Mouse (Mus musculus): ENCODE results near the gene Plch1. TPM values are rescaled to one million over a fixed set of nuclear protein-coding genes. Genes with fewer than 3 reads are reported as not detected.

The Plch1 gene
- polyA plus RNA-seq, 1 experiment from 2014 or later: 0.68 TPM

GRCm38 (mm10) chr3:63852828-63853227, 46.4 kb downstream of the Plch1 start:
- H3K27me3 ChIP-seq (replicated peaks): no peaks in the 10 kb centered on the region
- no peaks in the 10 kb centered on the region for H3K9me3 ChIP-seq (replicated peaks)
- no peak overlapping the region for H3K27ac ChIP-seq (ENCODE audit: poor library complexity, severe bottlenecking)
- H3K4me3 ChIP-seq: no peak overlapping the region
- H3K4me1 ChIP-seq (replicated peaks): no peaks in the 10 kb centered on the region
- no peak overlapping the region for H3K4me2 ChIP-seq
- 70% methylated on average over 5 of the region's 5 CpGs for WGBS
- ATAC-seq (ENCODE audit: insufficient number of reproducible peaks, low FRiP score): no peak
- H3K36me3 ChIP-seq: no peaks in the 10 kb centered on the region
- no peak overlapping the region for H3K9ac ChIP-seq

DNA sequence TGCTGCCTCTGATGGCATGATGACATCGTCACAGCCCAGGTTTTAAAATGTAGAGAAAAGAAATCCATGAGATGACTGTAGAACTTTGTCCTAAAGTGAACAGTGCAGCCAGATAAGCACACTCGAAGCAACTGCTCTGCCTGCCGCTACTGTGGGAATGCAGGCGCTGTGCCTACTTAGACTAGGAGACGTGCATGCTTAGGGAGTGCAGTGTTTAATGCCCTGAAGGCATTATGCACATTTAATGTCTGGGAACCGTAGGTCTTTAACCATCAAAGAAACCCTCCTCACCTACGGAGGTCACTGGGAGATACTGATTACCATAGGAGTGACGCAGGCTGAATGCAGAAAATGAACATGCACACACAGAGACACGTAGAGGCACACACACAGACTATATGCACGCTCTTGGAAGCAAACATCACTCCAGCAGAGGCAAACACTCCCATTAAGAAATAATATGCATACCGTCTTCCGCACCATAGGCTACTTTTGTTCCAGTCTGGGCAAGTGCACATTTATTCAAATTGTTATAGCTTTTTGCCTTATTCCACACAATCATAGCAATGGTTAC, 48.1 kb downstream of the Plch1 start:
- H3K9me3 ChIP-seq (replicated peaks): no peaks in the 10 kb centered on the region
- 62% methylated on average over 12 of the region's 12 CpGs for whole genome bisulfite sequencing
- H3K4me3 ChIP-seq: no peak overlapping the region
- H3K27ac ChIP-seq (ENCODE audit: poor library complexity, severe bottlenecking): no peak overlapping the region
- no peaks in the 10 kb centered on the region for H3K4me1 ChIP-seq (replicated peaks)
- no peak overlapping the region; the same call in 1 of the 2 replicates for H3K9ac ChIP-seq
- no peaks in the 10 kb centered on the region for H3K36me3 ChIP-seq
- H3K27me3 ChIP-seq (replicated peaks): no peaks in the 10 kb centered on the region
- ATAC-seq (ENCODE audit: insufficient number of reproducible peaks, low FRiP score): no peak
- no peak overlapping the region for H3K4me2 ChIP-seq

DNA sequence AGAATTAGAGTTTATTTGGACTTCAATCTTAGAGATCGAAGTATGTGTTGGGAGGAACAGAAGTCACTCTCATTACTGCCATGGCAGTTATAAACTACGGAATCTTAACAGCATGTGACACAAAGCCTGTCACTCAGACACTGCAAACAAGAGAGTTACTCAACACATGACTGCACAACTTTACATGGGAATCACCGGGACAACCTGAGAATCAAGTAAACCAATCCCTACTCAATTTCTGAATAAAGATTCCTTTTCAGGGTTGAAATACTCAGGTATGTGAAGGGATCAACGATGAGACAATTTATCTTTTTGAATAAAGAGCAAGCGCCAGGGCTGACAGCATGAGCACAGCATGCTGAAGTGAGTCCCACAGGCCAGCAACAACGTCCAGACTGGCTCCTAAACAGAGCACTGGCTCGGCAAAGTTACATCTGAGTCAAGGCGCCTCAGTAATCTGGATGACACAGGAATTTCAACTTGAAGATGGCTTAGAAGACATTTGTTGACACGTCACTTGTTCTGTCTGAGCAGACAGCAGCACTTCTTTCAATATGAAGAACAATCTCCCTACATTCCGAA, 49.4 kb downstream of the Plch1 start:
- H3K9me3 ChIP-seq (replicated peaks): no peaks in the 10 kb centered on the region
- ATAC-seq (ENCODE audit: insufficient number of reproducible peaks, low FRiP score): no peak
- no peak overlapping the region for H3K4me3 ChIP-seq
- no peaks in the 10 kb centered on the region for H3K27me3 ChIP-seq (replicated peaks)
- H3K4me1 ChIP-seq (replicated peaks): no peaks in the 10 kb centered on the region
- H3K36me3 ChIP-seq: no peaks in the 10 kb centered on the region
- no peak overlapping the region for H3K9ac ChIP-seq
- WGBS: 57% methylated on average over 10 of the region's 10 CpGs
- no peak overlapping the region for H3K27ac ChIP-seq (ENCODE audit: poor library complexity, severe bottlenecking)
- peak overlapping the region; percentile 21; the same call in 1 of the 2 replicates for H3K4me2 ChIP-seq

DNA sequence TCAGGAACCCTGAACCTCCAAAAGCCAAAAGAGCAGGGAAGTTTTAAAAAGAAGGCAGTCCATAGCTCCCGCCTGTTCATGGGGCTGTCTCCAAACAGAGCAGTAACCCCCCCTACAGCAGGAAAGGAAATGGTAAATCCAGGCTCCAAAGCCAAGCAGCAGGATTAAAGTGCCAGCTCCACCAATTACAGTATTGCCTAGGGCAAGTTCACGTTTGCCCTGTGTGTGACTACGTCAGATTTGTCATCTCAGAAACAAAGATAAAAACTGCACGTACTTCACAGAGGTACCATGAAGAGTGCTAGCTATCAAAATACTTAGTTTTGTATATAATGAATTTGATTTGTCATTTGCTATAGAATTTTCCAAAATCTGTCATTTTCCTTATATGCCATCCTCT, 55.1 kb downstream of the Plch1 start:
- H3K4me2 ChIP-seq: no peak overlapping the region
- no peak overlapping the region for H3K9ac ChIP-seq
- 59% methylated on average over 4 of the region's 4 CpGs for WGBS
- no peaks in the 10 kb centered on the region for H3K36me3 ChIP-seq
- no peaks in the 10 kb centered on the region for H3K4me1 ChIP-seq (replicated peaks)
- ATAC-seq (ENCODE audit: insufficient number of reproducible peaks, low FRiP score): no peak
- no peak overlapping the region for H3K27ac ChIP-seq (ENCODE audit: poor library complexity, severe bottlenecking)
- H3K4me3 ChIP-seq: no peak overlapping the region
- no peaks in the 10 kb centered on the region for H3K9me3 ChIP-seq (replicated peaks)
- no peaks in the 10 kb centered on the region for H3K27me3 ChIP-seq (replicated peaks)

- WGBS: 60% methylated on average over 4 of the region's 4 CpGs
Observed at GRCm38 (mm10) chr3:63842436-63842835, 56.8 kb downstream of the Plch1 start.

GRCm38 (mm10) chr3:63837750-63838149, 61.5 kb downstream of the Plch1 start:
- H3K27me3 ChIP-seq (replicated peaks): no peaks in the 10 kb centered on the region
- H3K9me3 ChIP-seq (replicated peaks): no peaks in the 10 kb centered on the region
- no peaks in the 10 kb centered on the region for H3K36me3 ChIP-seq
- H3K9ac ChIP-seq: no peak overlapping the region
- no peak overlapping the region for H3K4me3 ChIP-seq
- no peaks in the 10 kb centered on the region for H3K4me1 ChIP-seq (replicated peaks)
- no peak overlapping the region for H3K4me2 ChIP-seq
- no peak for ATAC-seq (ENCODE audit: insufficient number of reproducible peaks, low FRiP score)
- no peak overlapping the region for H3K27ac ChIP-seq (ENCODE audit: poor library complexity, severe bottlenecking)

More at GRCm38 (mm10) chr3:63842436-63842835, 56.8 kb downstream of the Plch1 start:
- Histone ChIP-seq H3K9me3 (replicated peaks) (no peaks in the 10 kb centered on the region), H3K36me3 (no peaks in the 10 kb centered on the region), H3K9ac (no peak overlapping the region), H3K27me3 (replicated peaks) (no peaks in the 10 kb centered on the region), H3K27ac (ENCODE audit: poor library complexity, severe bottlenecking) (no peak overlapping the region), H3K4me3 (no peak overlapping the region), H3K4me1 (replicated peaks) (no peaks in the 10 kb centered on the region), H3K4me2 (no peak overlapping the region)
- no peak for ATAC-seq (ENCODE audit: insufficient number of reproducible peaks, low FRiP score)

GRCm38 (mm10) chr3:63836937-63837632, 62.2 kb downstream of the Plch1 start:
- H3K9ac ChIP-seq: no peak overlapping the region
- ATAC-seq (ENCODE audit: insufficient number of reproducible peaks, low FRiP score): no peak
- WGBS: 87% methylated on average over 8 of the region's 8 CpGs
- H3K27ac ChIP-seq (ENCODE audit: poor library complexity, severe bottlenecking): no peak overlapping the region
- H3K4me1 ChIP-seq (replicated peaks): no peaks in the 10 kb centered on the region
- no peak overlapping the region for H3K4me2 ChIP-seq
- no peaks in the 10 kb centered on the region for H3K27me3 ChIP-seq (replicated peaks)
- H3K9me3 ChIP-seq (replicated peaks): no peaks in the 10 kb centered on the region
- H3K4me3 ChIP-seq: no peak overlapping the region
- no peaks in the 10 kb centered on the region for H3K36me3 ChIP-seq

- no peak overlapping the region for H3K4me2 ChIP-seq
Observed at GRCm38 (mm10) chr3:63835816-63836215, 63.5 kb downstream of the Plch1 start.

GRCm38 (mm10) chr3:63823874-63824400, 75.3 kb downstream of the Plch1 start:
- no peak overlapping the region for H3K27ac ChIP-seq (ENCODE audit: poor library complexity, severe bottlenecking)
- H3K4me2 ChIP-seq: no peak overlapping the region
- WGBS: 10% methylated on average over 1 of the region's 1 CpGs
- no peak for ATAC-seq (ENCODE audit: insufficient number of reproducible peaks, low FRiP score)
- H3K9ac ChIP-seq: no peak overlapping the region
- H3K9me3 ChIP-seq (replicated peaks): no peaks in the 10 kb centered on the region
- H3K4me1 ChIP-seq (replicated peaks): peaks cover 12% of the 10 kb centered on the region; the same call in 1 of the 2 replicates
- H3K4me3 ChIP-seq: no peak overlapping the region
- H3K36me3 ChIP-seq: no peaks in the 10 kb centered on the region
- no peaks in the 10 kb centered on the region for H3K27me3 ChIP-seq (replicated peaks)

More at GRCm38 (mm10) chr3:63835816-63836215, 63.5 kb downstream of the Plch1 start:
- Histone ChIP-seq H3K27ac (ENCODE audit: poor library complexity, severe bottlenecking) (no peak overlapping the region), H3K27me3 (replicated peaks) (no peaks in the 10 kb centered on the region), H3K36me3 (no peaks in the 10 kb centered on the region), H3K9me3 (replicated peaks) (no peaks in the 10 kb centered on the region), H3K4me3 (no peak overlapping the region), H3K4me1 (replicated peaks) (no peaks in the 10 kb centered on the region), H3K9ac (no peak overlapping the region)
- ATAC-seq (ENCODE audit: insufficient number of reproducible peaks, low FRiP score): no peak

DNA sequence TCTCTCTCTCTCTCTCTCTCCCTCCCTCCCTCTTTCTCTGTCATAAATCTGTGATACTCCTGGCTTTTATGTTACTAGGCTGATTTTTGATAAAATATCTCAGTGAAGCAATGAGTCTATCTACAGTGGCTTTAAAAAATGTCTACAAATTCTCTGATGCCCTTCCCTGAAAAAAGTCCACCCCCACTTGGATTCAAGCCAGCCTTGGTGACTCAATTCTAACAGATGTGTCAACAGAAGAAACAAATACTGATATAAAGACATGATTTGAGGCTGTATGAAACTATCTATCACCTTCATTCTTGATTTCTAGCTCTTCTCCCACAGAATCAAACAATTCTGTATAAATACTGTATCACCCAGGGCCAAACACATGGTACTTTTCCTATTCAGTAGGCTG, 76.6 kb downstream of the Plch1 start:
- ATAC-seq (ENCODE audit: insufficient number of reproducible peaks, low FRiP score): no peak
- Histone ChIP-seq H3K4me2 (no peak overlapping the region), H3K9me3 (replicated peaks) (no peaks in the 10 kb centered on the region), H3K36me3 (no peaks in the 10 kb centered on the region), H3K4me3 (no peak overlapping the region), H3K9ac (no peak overlapping the region), H3K27ac (ENCODE audit: poor library complexity, severe bottlenecking) (no peak overlapping the region), H3K27me3 (replicated peaks) (no peaks in the 10 kb centered on the region), H3K4me1 (replicated peaks) (peaks cover 12% of the 10 kb centered on the region; the same call in 1 of the 2 replicates)

GRCm38 (mm10) chr3:63815131-63815530, 84.1 kb downstream of the Plch1 start:
- Histone ChIP-seq H3K4me3 (no peak overlapping the region), H3K9ac (no peak overlapping the region), H3K4me2 (no peak overlapping the region), H3K27me3 (replicated peaks) (no peaks in the 10 kb centered on the region), H3K9me3 (replicated peaks) (no peaks in the 10 kb centered on the region), H3K4me1 (replicated peaks) (0 out of 2 replicates have a peak, but pooled peaks cover 3% of the 10 kb centered on the region), H3K27ac (ENCODE audit: poor library complexity, severe bottlenecking) (no peak overlapping the region), H3K36me3 (no peaks in the 10 kb centered on the region)
- no peak for ATAC-seq (ENCODE audit: insufficient number of reproducible peaks, low FRiP score)
- WGBS: 59% methylated on average over 3 of the region's 3 CpGs

Measured in heart, embryonic 12.5 days (tissue).